Mouse (Mus musculus) testis, adult 2 months (tissue): ENCODE data around the gene Gsta3. TPM values are rescaled to one million over a fixed set of nuclear protein-coding genes. Genes with fewer than 3 reads are reported as not detected.

Source experiments
- H3K27ac ChIP-seq: fragments of 200-500 bp; 2 replicates; pipeline ENCODE4 v1.5.1; 2012; ENCODE audit warnings: low read depth, low read length; ENCODE audit not compliant: control insufficient read depth, insufficient read depth
- H3K27me3 ChIP-seq: fragments of 200-500 bp; 2 replicates; pipeline ENCODE4 v1.6.1; 2012; ENCODE audit warnings: mild to moderate bottlenecking, low read length, moderate library complexity; ENCODE audit not compliant: control insufficient read depth, insufficient read depth
- H3K36me3 ChIP-seq: fragments of 200-500 bp; 2 replicates; pipeline ENCODE4 v1.6.1; 2012; ENCODE audit warnings: mild to moderate bottlenecking, low read length; ENCODE audit not compliant: control insufficient read depth, insufficient read depth
- H3K4me1 ChIP-seq: fragments of 200-500 bp; 2 replicates; pipeline ENCODE4 v1.6.1; 2012; ENCODE audit warnings: low read length; ENCODE audit not compliant: control insufficient read depth, insufficient read depth
- H3K4me3 ChIP-seq: fragments of 200-500 bp; 2 replicates; pipeline ENCODE4 v1.5.1; 2012; ENCODE audit warnings: low read depth, mild to moderate bottlenecking, low read length, moderate library complexity, mixed read lengths; ENCODE audit not compliant: control insufficient read depth
- CTCF ChIP-seq: fragments of 200-500 bp; IDR thresholded peaks from 2 replicates; pipeline ENCODE4 v1.5.1; 2012; ENCODE audit warnings: low read depth, mild to moderate bottlenecking, inconsistent platforms, low read length, moderate library complexity; ENCODE audit not compliant: control insufficient read depth, insufficient read depth, insufficient replicate concordance
- POLR2A ChIP-seq: fragments of 200-500 bp; IDR thresholded peaks from 2 replicates; pipeline ENCODE4 v1.6.1; 2012; ENCODE audit warnings: low read depth, mild to moderate bottlenecking, inconsistent platforms, low read length, moderate library complexity; ENCODE audit not compliant: control insufficient read depth
- polyA plus RNA-seq: library from polyadenylated mRNA; depleted of rRNA; stranded (reverse); fragments of >200 nt; gene quantifications from 2 replicates; pipeline ENCODE4 v1.2.3, GENCODE M21; 2012

The Gsta3 gene
- polyA plus RNA-seq, 1 experiment: 15.7 TPM

GRCm38 (mm10) chr1:21292590-21292989 lies 52.2 kb downstream of the Gsta3 start:
- no peak overlapping the region for H3K27ac ChIP-seq
- TF ChIP-seq POLR2A (no peak), CTCF (no peak)
- no peaks in the 10 kb centered on the region for H3K4me1 ChIP-seq
- H3K4me3 ChIP-seq: no peak overlapping the region
- H3K36me3 ChIP-seq: no peaks in the 10 kb centered on the region
- no peaks in the 10 kb centered on the region for H3K27me3 ChIP-seq

- H3K27me3 ChIP-seq: no peaks in the 10 kb centered on the region
- no peak for TF ChIP-seq CTCF
- no peak for TF ChIP-seq POLR2A
- H3K27ac ChIP-seq: no peak overlapping the region
- no peaks in the 10 kb centered on the region for H3K36me3 ChIP-seq
- H3K4me3 ChIP-seq: no peak overlapping the region
- H3K4me1 ChIP-seq: no peaks in the 10 kb centered on the region
These were observed 55.8 kb downstream of the Gsta3 start for GRCm38 (mm10) chr1:21296169-21296568.

DNA sequence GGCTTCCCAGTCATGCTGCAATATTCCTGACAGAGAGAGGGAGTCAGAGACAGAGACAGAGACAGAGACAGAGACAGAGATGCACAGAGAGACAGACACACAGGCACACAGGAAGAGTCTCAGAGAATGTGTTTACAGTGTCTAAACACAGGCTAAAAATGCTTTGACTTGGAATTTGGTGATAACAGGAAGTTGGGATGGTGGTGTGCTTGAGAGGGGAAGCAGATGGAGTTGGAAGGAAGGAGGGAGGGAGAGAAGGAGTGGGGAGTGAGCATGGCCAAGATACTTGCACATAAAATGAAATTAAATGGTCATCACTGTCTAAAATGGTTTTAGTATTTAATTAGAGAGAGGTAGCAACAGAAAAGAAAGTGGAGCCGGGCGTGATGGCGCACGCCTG lies 57.7 kb downstream of the Gsta3 start:
- Histone ChIP-seq H3K27ac (no peak overlapping the region), H3K4me1 (no peaks in the 10 kb centered on the region), H3K36me3 (no peaks in the 10 kb centered on the region), H3K4me3 (no peak overlapping the region), H3K27me3 (no peaks in the 10 kb centered on the region)
- TF ChIP-seq POLR2A: no peak
- no peak for TF ChIP-seq CTCF

- no peaks in the 10 kb centered on the region for H3K4me1 ChIP-seq
- H3K4me3 ChIP-seq: no peak overlapping the region
- no peaks in the 10 kb centered on the region for H3K27me3 ChIP-seq
- no peak overlapping the region for H3K27ac ChIP-seq
- no peaks in the 10 kb centered on the region for H3K36me3 ChIP-seq
- no peak for TF ChIP-seq CTCF
- no peak for TF ChIP-seq POLR2A
These were observed 59.4 kb downstream of the Gsta3 start for GRCm38 (mm10) chr1:21299826-21300225.

- TF ChIP-seq POLR2A: no peak
- no peak for TF ChIP-seq CTCF
- Histone ChIP-seq H3K36me3 (no peaks in the 10 kb centered on the region), H3K27me3 (no peaks in the 10 kb centered on the region), H3K27ac (no peak overlapping the region), H3K4me1 (0 out of 2 replicates have a peak, but pooled peaks cover 2% of the 10 kb centered on the region), H3K4me3 (no peak overlapping the region)
These were observed 61.3 kb downstream of the Gsta3 start for GRCm38 (mm10) chr1:21301686-21302085.

GRCm38 (mm10) chr1:21304174-21304573 lies 63.8 kb downstream of the Gsta3 start:
- 0 out of 2 replicates have a peak, but pooled peaks cover 2% of the 10 kb centered on the region for H3K4me1 ChIP-seq
- no peaks in the 10 kb centered on the region for H3K36me3 ChIP-seq
- H3K27ac ChIP-seq: no peak overlapping the region
- H3K27me3 ChIP-seq: no peaks in the 10 kb centered on the region
- H3K4me3 ChIP-seq: no peak overlapping the region
- TF ChIP-seq POLR2A: no peak
- TF ChIP-seq CTCF: no peak

GRCm38 (mm10) chr1:21304646-21305045 lies 64.3 kb downstream of the Gsta3 start:
- H3K27me3 ChIP-seq: no peaks in the 10 kb centered on the region
- H3K36me3 ChIP-seq: no peaks in the 10 kb centered on the region
- H3K4me3 ChIP-seq: no peak overlapping the region
- 0 out of 2 replicates have a peak, but pooled peaks cover 2% of the 10 kb centered on the region for H3K4me1 ChIP-seq
- H3K27ac ChIP-seq: 0 out of 2 replicates have a peak overlapping the region, but pooled peaks have one; percentile 23
- no peak for TF ChIP-seq CTCF
- no peak for TF ChIP-seq POLR2A

- Histone ChIP-seq H3K27me3 (no peaks in the 10 kb centered on the region), H3K4me1 (0 out of 2 replicates have a peak, but pooled peaks cover 2% of the 10 kb centered on the region), H3K4me3 (no peak overlapping the region), H3K27ac (peak overlapping the region; percentile 44; the same call in 1 of the 2 replicates), H3K36me3 (no peaks in the 10 kb centered on the region)
- TF ChIP-seq CTCF: no peak
- no peak for TF ChIP-seq POLR2A
These were observed 65.1 kb downstream of the Gsta3 start for GRCm38 (mm10) chr1:21305443-21305842.
